Mouse (Mus musculus) granulocyte monocyte progenitor cell, adult 5-6 weeks (primary cell): Measurements from ENCODE around the gene Rpl6. TPM values are rescaled to one million over a fixed set of nuclear protein-coding genes. Genes with fewer than 3 reads are reported as not detected.
"Not testable (repeated sequence)": the region's sequence is repeated elsewhere in the genome, so short reads cannot be mapped to it uniquely, and the experiment has no call there.

ENCODE experiments used
- ATAC-seq: replicated peaks from 2 replicates; pipeline ENCODE4 v1.8.0; 2016; ENCODE audit warnings: mild to moderate bottlenecking, moderate TSS enrichment, inconsistent platforms; ENCODE audit not compliant: poor library complexity, severe bottlenecking
- total RNA-seq, 2 experiments: library from RNA; stranded (forward) in 1 of 2; stranded (reverse) in 1 of 2; fragments of 200-712, 200-1000 nt in 1 of 2; fragments of >200 nt in 1 of 2; fragmentation: Nextera tagmentation in 1 of 2; gene quantifications; 2 replicates each; pipeline ENCODE4 v1.2.3; 2014 to 2017

Rpl6 gene
- total RNA-seq, 2 experiments from 2014 or later, result 1,241 to 2,395 TPM

DNA sequence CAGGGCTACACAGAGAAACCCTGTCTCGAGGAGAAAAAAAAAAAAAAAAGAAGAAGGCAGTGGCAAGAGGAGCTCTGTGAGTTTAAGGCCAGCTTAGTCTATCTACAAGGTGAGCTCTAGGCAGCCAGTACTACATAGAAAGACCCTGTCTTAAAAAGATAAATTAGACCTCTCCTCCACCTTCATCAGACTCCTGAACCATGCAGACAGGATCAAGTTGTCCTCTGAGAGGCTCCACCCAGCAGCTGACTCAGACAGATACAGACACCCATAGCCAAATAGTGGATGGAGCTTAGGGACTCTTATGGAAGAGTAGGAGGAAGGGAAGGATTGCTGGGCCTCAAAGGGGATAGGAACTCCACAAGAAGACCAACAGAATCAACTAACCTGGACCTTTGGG, 10.1 kb upstream of the Rpl6 start:
- no peak for ATAC-seq

DNA sequence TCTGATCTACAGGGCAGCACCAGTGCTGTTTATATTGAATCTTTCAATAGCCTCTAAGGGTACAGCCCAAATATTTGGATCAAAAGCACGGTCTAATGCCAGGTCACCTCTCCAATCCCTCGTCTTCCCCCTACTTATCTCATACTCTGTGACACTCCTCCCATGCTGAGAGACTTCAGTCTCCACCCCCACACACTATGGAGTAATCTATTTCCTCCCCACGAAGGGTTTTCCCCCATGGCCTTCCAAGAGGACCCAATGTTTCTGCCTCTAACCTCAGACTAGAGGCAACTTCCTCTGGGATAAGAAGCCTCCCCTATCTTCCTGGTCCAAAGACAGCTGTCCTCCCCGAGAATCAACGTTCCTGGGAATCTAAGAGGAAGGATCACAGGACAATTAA, 7.5 kb upstream of the Rpl6 start:
- peak; percentile 77 for ATAC-seq

DNA sequence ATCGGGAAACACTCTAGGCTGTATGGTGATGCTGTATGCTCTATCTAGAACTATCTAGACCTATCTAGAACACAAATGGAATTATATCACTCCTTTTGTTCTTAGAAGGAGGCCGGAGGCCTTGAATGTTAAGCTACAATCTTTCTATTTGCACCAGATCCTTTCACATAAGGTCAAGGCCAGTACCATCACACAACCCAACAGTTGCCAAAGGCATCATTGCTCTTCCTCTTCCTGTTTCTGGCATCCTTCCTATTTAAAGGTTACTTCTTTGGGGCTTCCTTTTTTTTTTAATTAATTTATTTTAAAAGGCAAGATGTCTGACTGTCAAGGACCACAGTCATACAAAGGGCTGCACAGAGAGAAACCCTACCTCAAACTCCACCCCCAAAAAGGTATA, 6.9 kb upstream of the Rpl6 start:
- ATAC-seq, result peak; percentile 56

DNA sequence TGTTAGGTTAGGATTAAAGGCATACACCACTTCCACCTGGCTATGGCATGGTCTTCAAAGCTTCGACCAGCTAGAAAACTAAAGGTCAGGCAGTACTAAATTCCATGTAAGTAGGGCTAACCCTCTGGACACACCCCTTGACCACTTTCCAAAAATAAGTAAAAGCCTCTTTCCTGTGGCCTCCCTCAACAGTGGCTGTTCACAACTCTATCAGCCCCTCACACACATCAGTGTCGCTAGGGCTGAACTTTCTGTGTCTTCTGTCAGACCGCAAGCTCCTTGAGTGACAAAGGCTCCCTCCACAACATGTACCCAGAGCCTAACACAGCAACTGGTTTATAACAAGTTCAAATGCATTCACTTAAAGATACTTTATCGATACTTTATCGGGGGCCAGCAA, 5.9 kb upstream of the Rpl6 start:
- no peak for ATAC-seq

DNA sequence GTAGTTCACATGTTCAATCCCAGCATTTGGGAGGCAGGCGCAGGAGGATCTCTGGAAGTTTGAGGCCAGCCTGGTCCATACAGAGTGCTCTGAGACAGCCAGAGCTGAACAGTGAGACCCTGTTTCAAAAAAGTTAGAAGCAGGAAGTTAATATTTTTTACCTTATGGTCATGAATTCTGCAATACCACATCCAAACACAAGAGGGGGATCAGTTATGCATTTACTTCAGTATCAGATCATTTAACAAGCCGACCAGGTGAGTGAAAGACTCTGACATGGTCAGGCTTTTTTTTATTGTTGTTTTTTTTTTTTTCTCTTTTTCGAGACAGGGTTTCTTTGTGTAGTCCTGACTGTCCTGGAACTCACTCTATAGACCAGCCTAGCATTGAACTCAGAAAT, 2.5 kb upstream of the Rpl6 start:
- peak; percentile 36 for ATAC-seq

DNA sequence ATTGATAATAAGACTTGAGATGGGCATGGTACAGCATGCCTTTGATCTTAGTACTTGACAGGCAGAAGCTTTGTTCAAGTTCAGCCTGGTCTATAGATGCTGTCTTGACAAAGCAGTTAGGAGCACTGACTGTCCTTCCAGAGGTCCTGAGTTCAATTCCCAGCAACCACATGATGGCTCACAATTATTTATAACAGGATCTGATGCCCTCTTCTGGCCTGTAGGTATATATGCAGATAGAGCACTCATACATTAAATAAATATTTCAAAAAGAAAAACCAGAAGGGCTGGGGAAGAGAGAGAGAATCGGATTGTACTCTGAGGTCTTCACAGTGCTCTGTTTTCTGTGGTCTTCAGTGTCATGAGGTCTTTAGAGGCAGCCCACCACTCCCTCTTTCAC, 1.8 kb upstream of the Rpl6 start:
- no peak for ATAC-seq

DNA sequence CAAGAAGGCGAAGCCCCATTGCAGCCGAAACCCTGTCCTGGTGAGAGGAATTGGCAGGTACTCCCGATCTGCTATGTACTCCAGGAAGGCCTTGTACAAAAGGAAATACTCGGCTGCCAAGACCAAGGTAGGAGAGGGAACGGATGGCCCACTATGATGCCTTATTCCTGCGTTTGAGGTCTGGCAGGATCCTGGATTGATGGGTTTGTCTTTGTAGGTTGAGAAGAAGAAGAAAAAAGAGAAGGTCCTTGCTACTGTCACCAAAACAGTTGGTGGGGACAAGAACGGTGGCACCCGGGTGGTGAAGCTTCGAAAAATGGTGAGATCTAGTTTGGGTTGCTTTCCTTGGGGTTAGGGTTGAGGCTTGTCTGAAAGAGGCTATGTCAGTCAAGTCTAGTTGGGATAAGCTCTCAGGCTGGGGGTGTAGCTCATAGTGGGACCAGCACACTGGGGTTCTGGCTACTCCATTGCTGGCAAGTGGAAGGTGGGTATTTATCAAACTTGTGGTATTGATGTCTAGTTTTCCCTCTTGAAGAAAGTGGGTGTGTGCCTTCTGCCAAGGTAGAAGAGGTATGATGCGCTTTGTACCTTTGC, 1.4 kb downstream of the Rpl6 start:
- not testable (repeated sequence) for ATAC-seq

DNA sequence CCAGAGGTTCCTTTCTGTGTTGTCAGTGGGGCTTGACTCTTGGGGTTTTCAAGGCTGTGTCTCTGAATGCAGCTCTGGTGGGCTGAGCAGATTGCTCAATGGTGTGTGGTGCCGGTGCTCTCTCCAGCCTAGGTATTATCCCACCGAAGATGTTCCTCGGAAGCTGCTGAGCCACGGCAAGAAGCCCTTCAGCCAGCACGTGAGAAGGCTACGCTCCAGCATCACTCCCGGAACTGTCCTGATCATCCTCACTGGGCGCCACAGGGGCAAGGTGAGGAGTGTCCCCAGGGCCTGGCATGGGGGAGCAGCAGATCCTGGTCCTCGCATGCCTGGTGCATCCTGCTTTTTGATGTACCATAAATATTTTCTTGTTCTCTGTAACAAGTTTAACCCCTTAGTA, 2.3 kb downstream of the Rpl6 start:
- no peak for ATAC-seq

DNA sequence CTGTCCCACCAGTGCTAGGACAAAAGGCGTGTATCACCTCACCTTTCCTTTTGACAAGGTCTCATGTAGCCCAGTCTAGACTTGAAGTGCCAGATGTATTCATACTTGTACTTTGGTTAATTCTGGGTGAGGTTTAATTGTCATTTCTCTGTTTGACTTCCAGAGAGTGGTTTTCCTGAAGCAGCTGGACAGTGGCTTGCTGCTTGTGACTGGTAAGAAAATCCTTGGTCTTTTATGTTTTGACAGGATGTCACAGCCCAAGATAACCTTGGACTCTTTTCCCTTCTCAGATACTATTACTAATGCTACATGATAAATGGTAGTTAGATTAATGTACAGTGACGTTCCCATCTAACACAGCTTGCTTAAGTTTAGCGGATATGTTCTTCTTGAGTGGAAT, 2.7 kb downstream of the Rpl6 start:
- no peak for ATAC-seq

DNA sequence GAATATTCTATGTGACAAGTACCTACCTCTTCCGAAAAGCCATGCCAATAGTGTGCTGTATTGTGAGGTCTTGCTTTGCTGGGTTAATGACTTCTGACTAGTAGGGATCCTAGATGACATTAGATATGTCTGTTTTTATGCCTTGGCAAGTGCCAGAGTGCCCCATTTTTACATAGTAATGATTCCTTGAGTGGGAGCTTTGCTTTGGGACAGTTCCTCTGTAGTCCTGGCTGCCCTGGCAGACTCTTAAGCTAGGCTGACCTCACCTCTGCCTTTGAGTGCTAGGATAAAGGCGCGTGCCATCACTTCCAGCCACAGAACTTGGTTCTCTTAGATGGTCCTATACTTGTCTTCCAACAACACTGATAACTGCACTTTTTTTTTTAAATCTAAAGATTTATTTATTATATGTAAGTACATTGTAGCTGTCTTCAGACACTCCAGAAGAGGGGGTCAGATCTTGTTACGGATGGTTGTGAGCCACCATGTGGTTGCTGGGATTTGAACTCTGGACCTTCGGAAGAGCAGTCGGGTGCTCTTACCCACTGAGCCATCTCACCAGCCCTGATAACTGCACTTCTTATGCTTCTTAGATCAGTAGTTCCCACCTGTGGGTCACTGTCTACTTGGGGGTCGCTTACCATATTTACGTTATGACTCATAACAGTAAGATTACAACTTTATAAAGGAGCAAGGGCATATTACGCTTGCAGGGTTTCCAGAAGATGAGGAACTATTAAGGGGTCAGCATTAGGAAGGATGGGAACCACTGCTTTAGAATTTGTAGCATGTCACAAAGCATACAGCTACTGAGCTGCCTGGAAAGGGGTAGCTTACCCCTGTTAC, 5.7 kb downstream of the Rpl6 start:
- no peak for ATAC-seq

DNA sequence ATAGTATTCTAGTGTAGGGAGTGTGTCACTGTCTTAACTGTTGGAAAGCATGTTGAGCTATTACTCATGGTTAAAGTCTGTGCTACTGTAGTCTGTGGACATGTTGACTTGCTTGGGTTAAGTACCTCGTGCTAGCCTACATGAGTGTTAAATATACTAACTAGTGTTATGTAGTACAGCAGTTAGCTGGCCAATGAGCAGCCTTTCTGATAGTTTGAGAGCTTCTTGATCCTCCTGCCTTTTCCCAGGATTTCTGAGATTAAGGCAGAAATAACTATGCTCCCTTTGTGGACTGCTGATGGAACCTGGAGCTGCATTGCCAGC, 6.3 kb downstream of the Rpl6 start:
- ATAC-seq, result no peak

DNA sequence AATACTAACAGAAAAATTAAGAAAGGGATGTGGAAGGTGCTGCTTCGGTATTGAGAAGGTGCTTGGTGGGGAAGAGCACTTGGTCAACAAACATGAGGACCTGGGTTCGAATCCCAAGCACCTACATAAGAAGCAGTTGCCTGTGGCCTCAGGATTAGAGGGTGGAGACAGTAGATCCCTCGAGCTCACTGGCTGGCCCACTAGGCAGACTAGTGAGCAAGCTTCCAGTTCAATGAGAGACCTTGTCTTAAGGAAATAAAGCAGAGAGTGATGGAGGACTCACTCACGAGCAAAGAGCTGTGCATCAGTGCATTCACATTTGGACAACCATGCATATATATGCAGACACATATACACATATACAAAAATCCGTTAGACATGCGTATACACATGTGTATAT, 7.8 kb downstream of the Rpl6 start:
- ATAC-seq, result no peak

DNA sequence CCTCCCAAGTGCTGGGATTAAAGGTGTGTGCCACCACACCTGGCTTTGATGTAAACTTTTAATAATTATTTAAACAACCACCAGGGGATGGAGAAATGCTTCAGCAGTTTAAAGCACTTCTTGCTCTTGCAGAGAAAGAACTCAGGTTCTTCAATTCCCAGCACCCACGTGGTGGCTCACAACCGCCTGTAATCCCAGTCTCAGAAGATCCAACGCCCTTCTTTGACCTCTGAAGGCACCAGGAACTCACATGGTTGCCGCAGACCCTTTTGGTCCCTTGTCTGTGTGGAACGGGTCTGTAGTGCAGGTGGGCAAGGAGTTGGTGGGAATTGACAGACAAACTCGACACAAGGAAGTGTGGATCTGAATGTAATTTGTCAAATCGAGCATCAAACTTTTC, 10.4 kb downstream of the Rpl6 start:
- no peak for ATAC-seq

DNA sequence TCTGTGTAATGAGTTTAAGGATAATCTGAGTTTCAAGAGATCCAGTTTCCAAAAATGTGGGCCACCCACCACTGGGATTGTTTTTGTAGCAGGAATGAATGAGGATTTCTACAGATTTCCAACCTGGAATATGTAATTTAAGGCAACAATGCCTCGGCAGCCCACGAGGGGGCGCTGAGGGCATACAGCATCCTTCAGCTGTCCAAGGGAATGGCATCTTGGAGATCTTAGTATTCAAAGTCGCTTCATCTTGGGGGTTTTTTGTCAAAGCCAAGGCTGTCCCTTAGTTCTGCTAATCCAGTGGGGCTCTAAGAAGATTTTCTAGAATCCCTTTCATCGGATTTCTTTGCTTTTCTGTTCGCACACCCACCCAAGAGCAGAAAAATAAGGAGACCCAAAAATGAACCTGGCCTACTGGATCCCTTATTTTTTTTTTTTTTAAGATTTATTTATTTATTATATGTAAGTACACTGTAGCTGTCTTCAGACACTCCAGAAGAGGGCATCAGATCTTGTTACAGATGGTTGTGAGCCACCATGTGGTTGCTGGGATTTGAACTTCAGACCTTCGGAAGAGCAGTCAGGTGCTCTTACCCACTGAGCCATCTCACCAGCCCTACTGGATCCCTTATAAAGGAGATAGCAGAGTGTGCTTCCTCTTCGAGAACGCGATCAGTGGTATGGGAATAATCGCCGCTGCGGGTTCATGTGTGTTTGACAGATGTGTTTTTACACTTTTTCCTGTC, 11.3 kb downstream of the Rpl6 start:
- peak; percentile 41 for ATAC-seq

DNA sequence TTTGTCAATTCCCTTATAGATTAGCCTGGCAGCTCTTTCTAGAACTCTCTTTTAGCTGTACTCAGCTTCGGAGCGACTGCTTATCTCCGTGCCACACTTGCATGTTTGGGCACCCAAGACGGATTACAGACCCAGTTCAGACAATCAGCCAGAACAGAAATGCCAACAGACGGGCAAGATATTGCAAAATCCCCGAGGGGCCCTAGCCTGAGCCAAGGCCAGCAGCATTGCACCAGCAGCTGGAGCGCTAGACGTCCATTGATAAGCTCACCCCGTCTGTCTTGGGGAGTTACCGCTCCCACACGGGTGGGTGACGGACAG, 11.8 kb downstream of the Rpl6 start:
- peak; percentile 41 for ATAC-seq

DNA sequence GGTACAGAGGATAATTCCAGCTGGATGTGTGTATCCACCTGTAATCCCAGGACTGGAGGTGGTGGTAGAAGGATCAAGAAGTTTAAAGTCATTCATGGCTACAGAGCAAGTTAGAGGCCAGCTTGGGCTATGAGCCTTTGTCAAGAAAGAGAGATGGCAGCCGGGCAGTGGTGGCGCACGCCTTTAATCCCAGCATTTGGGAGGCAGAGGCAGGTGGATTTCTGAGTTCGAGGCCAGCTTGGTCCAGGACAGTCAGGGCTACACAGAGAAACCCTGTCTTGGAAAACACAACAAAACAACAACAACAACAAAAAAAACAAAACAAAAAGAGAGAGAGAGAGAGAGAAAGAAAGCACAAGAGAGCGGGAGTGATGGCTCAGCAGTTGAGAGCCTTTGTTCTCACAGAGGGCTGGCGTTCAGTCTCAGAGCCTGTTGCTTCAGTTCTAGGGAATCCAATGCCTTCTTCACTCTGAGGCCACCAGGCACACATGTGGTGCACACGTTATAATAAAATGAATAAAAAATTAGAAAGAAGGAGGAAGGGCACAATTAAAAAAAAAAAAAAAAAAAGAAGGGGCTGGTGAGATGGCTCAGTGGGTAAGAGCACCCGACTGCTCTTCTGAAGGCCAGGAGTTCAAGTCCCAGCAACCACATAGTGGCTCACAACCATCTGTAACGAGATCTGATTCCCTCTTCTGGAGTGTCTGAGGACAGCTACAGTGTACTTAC, 12.5 kb downstream of the Rpl6 start:
- ATAC-seq, result not testable (repeated sequence)

DNA sequence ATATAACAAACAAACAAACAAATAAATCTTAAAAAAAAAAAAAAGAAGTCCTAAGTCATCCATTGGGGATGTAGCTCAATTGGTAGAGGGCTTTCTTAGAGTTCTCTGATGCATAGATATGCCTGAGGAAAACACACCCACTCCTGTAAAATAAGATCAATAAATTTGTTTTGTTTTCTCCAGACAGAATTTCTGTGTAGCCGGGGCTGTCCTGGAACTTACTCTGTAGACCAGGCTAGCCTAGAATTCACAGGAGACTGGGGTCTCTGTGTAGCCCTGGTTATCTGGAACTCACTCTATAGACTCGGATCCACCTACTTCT, 13.0 kb downstream of the Rpl6 start:
- ATAC-seq, result no peak

DNA sequence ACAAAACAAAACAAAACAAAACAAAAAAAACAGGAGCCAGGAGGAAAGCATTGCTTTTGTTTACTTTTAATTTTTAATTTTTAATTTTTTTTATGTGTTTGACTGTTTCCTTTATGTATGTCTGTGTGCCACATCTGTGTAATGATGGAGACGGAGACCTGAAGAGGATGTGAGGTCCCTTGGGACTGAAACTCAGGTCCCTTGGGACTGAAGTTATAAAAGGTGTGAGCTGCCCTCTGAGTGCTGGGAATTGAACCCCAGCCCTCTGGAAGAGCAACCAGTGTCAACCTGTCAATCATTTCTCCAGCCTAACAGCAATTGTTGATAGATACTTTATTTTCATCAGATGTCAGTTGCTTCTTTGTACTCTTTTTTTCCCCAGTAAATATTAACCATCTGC, 14.9 kb downstream of the Rpl6 start:
- ATAC-seq, result no peak

DNA sequence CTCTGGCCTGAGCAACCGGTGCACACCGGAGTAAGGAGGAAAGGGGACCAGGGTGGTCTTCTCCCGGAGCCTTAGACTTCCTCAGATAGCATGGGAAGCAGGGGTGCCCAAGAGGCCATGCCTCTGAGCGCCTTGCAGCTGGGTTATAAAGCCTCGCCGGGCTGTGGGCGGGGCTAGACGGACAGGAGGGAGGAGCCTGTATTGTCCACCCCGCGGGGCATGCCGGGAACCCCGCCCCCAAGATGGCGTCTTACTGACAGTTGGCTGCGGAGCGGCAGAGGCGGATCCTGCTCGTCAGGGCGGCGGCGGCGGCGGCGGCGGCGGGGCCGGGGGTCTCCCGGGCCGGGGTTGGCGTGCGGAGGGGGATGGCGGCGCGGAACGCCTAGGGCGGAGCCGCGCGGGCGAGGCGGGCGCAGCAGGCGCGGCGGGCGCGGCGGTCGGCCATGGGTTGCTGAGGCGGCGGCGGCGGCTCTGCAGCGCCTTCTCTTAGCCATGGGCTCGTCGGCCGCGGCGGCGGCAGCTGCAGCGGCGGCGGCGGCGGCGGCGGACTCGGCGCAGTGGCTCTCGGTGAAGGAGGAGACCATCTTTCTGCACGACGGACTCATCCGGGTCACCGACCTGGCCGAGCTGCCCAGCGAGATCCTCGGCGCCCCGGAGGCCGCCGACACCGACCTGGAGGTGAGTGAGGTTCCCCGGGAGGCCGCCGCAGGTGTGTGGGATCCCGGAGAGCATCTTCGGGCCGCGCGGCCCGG, 15.9 kb downstream of the Rpl6 start, which contains the start of gene Hectd4:
Hectd4 (plus strand) TSS at position 240 of the 752 bp plus-strand sequence.
- ATAC-seq, result peak; percentile 96

DNA sequence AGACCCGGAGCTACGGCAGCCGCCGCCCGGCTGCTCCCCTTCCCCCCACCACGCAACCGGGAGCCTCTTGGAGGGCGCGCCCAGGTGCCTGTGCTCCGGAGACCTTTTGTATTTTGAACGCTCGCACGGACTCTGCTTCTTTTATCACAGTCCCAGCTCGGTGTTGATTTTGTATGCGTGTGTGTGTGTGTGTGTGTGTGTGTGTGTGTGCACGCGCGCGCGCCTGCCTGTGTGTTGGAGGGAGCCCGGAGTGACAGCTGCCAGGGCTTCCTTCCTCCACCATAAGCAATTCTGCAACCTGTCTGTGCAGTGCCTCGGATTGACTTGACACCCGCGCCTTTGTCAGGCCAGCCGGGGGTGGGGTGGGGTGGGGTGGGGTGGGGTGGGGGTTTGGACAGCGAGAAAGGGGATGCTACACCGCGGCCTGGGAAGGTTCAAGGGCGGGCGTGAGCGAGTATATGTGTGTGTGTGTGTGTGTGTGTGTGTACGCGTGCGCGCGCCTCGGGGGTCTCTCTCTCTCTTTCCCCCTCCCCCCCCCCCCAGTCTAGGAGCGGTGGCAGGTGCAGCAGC, 16.5 kb downstream of the Rpl6 start:
- ATAC-seq, result peak; percentile 53
